Mouse (Mus musculus): ENCODE measurements around the gene Bicc1. TPM values are rescaled to one million over a fixed set of nuclear protein-coding genes. Genes with fewer than 3 reads are reported as not detected.

Bicc1 gene
- polyA plus RNA-seq, 1 experiment from 2014 or later, result 24.2 TPM

- DNase-seq (ENCODE audit: low spot score), result no peak
- no peak overlapping the region for H3K4me2 ChIP-seq (ENCODE audit: low read length)
- 82% methylated on average over 6 of the region's 6 CpGs for WGBS
- no peak overlapping the region for H3K9ac ChIP-seq (ENCODE audit: low read length)
- 0 out of 2 replicates have a peak, but pooled peaks cover 4% of the 10 kb centered on the region for H3K4me1 ChIP-seq (replicated peaks; ENCODE audit: control insufficient read depth, insufficient read depth, low read length)
- ATAC-seq (replicated peaks; ENCODE audit: low FRiP score, low TSS enrichment, low read depth), result no peak
- H3K27ac ChIP-seq (ENCODE audit: low read depth), result no peak overlapping the region
- no peak overlapping the region for H3K4me3 ChIP-seq (ENCODE audit: low read depth, low read length)
- H3K36me3 ChIP-seq (ENCODE audit: control insufficient read depth, insufficient read depth, low read length), result no peaks in the 10 kb centered on the region
- H3K27me3 ChIP-seq (replicated peaks; ENCODE audit: control insufficient read depth, insufficient read depth, low read length), result no peaks in the 10 kb centered on the region
- peaks cover 4% of the 10 kb centered on the region; the same call in 1 of the 2 replicates for H3K9me3 ChIP-seq (ENCODE audit: control insufficient read depth, low read length)
These were observed 19.1 kb downstream of the Bicc1 start for GRCm38 (mm10) chr10:71140281-71140845.

GRCm38 (mm10) chr10:71138852-71139197, 20.7 kb downstream of the Bicc1 start:
- H3K4me2 ChIP-seq (ENCODE audit: low read length), result no peak overlapping the region
- peaks cover 4% of the 10 kb centered on the region; the same call in 1 of the 2 replicates for H3K9me3 ChIP-seq (ENCODE audit: control insufficient read depth, low read length)
- no peaks in the 10 kb centered on the region for H3K27me3 ChIP-seq (replicated peaks; ENCODE audit: control insufficient read depth, insufficient read depth, low read length)
- WGBS, result 83% methylated on average over 2 of the region's 2 CpGs
- no peak overlapping the region for H3K9ac ChIP-seq (ENCODE audit: low read length)
- ATAC-seq (replicated peaks; ENCODE audit: low FRiP score, low TSS enrichment, low read depth) (no peak), DNase-seq (ENCODE audit: low spot score) (no peak)
- H3K36me3 ChIP-seq (ENCODE audit: control insufficient read depth, insufficient read depth, low read length), result no peaks in the 10 kb centered on the region
- no peak overlapping the region for H3K27ac ChIP-seq (ENCODE audit: low read depth)
- H3K4me3 ChIP-seq (ENCODE audit: low read depth, low read length), result no peak overlapping the region
- H3K4me1 ChIP-seq (replicated peaks; ENCODE audit: control insufficient read depth, insufficient read depth, low read length), result 0 out of 2 replicates have a peak, but pooled peaks cover 6% of the 10 kb centered on the region

DNA sequence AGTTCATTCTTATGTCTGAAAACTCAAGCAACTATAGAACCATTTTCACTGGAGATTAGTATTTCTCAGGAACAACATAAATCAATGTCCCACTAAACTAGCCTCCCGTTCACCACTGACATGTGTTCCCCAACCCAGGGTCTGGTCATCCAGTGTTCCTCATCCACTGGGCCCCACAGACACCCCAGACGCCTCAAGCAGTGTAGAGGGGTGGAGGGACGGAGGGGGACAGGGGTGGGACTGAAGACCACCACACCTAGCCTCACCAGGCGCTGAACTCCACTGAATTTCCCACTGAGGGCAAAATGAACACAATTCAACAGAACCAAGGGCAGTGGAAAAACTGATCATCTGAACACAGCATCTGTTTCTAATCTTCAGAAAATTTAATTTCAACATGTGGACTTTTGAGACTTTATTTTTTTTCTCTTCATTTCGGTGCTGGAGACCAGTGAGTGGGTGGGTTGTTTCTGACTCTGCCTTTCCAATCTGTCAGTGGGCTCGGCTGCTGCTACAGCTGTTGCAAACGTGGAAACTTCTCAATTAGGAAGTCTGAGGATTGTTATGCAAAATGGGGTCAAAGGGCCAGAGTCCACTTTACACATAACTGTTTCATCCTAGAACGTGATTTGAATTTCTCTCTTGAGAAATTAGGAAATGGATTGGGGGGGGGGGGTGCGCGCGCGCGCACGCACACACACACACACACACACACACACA, 21.2 kb downstream of the Bicc1 start:
- Histone ChIP-seq H3K36me3 (ENCODE audit: control insufficient read depth, insufficient read depth, low read length) (no peaks in the 10 kb centered on the region), H3K27me3 (replicated peaks; ENCODE audit: control insufficient read depth, insufficient read depth, low read length) (no peaks in the 10 kb centered on the region), H3K4me1 (replicated peaks; ENCODE audit: control insufficient read depth, insufficient read depth, low read length) (0 out of 2 replicates have a peak, but pooled peaks cover 6% of the 10 kb centered on the region), H3K4me2 (ENCODE audit: low read length) (no peak overlapping the region), H3K9me3 (ENCODE audit: control insufficient read depth, low read length) (peaks cover 4% of the 10 kb centered on the region; the same call in 1 of the 2 replicates), H3K27ac (ENCODE audit: low read depth) (no peak overlapping the region), H3K9ac (ENCODE audit: low read length) (no peak overlapping the region), H3K4me3 (ENCODE audit: low read depth, low read length) (no peak overlapping the region)
- WGBS, result 86% methylated on average over 14 of the region's 14 CpGs
- DNase-seq (ENCODE audit: low spot score) (no peak), ATAC-seq (replicated peaks; ENCODE audit: low FRiP score, low TSS enrichment, low read depth) (no peak)

- 0 out of 2 replicates have a peak, but pooled peaks cover 6% of the 10 kb centered on the region for H3K4me1 ChIP-seq (replicated peaks; ENCODE audit: control insufficient read depth, insufficient read depth, low read length)
- no peak overlapping the region for H3K4me2 ChIP-seq (ENCODE audit: low read length)
- no peak overlapping the region for H3K9ac ChIP-seq (ENCODE audit: low read length)
- no peaks in the 10 kb centered on the region for H3K27me3 ChIP-seq (replicated peaks; ENCODE audit: control insufficient read depth, insufficient read depth, low read length)
- 96% methylated on average over 9 of the region's 9 CpGs for WGBS
- H3K27ac ChIP-seq (ENCODE audit: low read depth), result no peak overlapping the region
- no peaks in the 10 kb centered on the region for H3K9me3 ChIP-seq (ENCODE audit: control insufficient read depth, low read length)
- no peak for DNase-seq (ENCODE audit: low spot score)
- no peaks in the 10 kb centered on the region for H3K36me3 ChIP-seq (ENCODE audit: control insufficient read depth, insufficient read depth, low read length)
- H3K4me3 ChIP-seq (ENCODE audit: low read depth, low read length), result no peak overlapping the region
- no peak for ATAC-seq (replicated peaks; ENCODE audit: low FRiP score, low TSS enrichment, low read depth)
These were observed 21.9 kb downstream of the Bicc1 start for GRCm38 (mm10) chr10:71137606-71138005.

DNA sequence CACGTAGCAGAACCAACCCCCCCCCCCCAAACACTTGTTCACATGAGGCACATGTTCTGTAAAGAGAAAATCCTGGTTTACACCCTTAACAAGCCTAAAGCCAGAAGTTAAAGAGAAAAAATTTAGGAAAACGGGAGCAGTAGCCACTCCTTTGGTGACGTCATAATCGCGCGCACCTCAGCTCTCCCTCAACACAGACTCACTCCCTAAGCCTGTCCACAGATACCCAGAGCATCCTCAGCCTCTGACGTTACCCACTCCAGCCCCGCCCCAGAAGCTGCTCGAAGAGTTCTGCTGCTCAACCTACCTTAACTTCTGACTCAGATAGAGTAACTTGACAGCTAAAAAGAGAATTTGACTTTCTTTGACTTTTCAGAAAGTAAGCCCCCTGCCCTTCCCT, 28.2 kb downstream of the Bicc1 start:
- ATAC-seq (replicated peaks; ENCODE audit: low FRiP score, low TSS enrichment, low read depth), result no peak
- Histone ChIP-seq H3K4me1 (replicated peaks; ENCODE audit: control insufficient read depth, insufficient read depth, low read length) (0 out of 2 replicates have a peak, but pooled peaks cover 6% of the 10 kb centered on the region), H3K36me3 (ENCODE audit: control insufficient read depth, insufficient read depth, low read length) (no peaks in the 10 kb centered on the region), H3K4me2 (ENCODE audit: low read length) (no peak overlapping the region), H3K27me3 (replicated peaks; ENCODE audit: control insufficient read depth, insufficient read depth, low read length) (no peaks in the 10 kb centered on the region), H3K9me3 (ENCODE audit: control insufficient read depth, low read length) (no peaks in the 10 kb centered on the region), H3K27ac (ENCODE audit: low read depth) (no peak overlapping the region), H3K9ac (ENCODE audit: low read length) (no peak overlapping the region), H3K4me3 (ENCODE audit: low read depth, low read length) (no peak overlapping the region)
- 74% methylated on average over 9 of the region's 9 CpGs for WGBS
- no peak for DNase-seq (ENCODE audit: low spot score)

DNA sequence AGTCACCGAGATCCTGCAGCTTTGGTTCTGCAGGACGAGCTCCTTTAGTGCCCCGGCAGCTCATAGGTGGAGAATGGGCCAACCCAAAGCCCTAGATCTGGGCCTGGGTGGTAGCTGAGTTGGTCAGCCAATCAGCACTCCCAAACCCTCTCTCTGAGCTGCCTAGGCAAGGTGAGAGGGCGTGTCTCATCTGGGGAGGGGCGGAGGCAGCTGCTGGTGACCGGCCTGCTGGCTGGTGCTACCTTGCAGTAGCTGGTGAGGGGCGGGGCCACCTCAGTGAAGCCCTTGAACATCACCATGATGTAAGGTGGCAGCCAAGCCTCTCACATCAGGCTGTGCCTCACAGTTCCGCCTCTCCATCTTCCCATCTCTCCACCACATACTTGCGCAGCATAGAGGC, 29.2 kb downstream of the Bicc1 start:
- H3K4me1 ChIP-seq (replicated peaks; ENCODE audit: control insufficient read depth, insufficient read depth, low read length), result 0 out of 2 replicates have a peak, but pooled peaks cover 2% of the 10 kb centered on the region
- ATAC-seq (replicated peaks; ENCODE audit: low FRiP score, low TSS enrichment, low read depth), result 0 out of 2 replicates have a peak, but pooled peaks have one; percentile 33
- WGBS, result 58% methylated on average over 9 of the region's 9 CpGs

DNA sequence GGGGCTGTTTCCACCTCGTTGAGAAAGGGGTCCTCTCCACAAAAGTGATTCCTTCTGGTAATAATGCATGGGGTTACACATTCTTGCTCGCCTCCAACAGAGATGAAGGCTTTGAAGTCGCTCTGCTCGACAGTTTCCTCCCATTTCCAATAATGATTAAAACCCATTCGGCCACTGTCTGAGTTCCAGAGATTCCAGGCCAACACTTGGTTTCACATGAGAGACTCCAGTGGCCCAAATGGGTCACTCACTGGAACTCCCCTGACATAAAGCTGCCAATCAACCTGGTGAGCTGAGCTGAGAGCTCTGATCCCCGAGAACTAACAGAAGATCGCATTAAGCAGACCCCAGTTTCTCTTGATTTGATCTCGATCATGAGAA, 31.6 kb downstream of the Bicc1 start:
- no peak overlapping the region for H3K27ac ChIP-seq (ENCODE audit: low read depth)
- H3K4me2 ChIP-seq (ENCODE audit: low read length), result no peak overlapping the region
- no peaks in the 10 kb centered on the region for H3K4me1 ChIP-seq (replicated peaks; ENCODE audit: control insufficient read depth, insufficient read depth, low read length)

More for the DNA sequence above, 29.2 kb downstream of the Bicc1 start:
- Histone ChIP-seq H3K27me3 (replicated peaks; ENCODE audit: control insufficient read depth, insufficient read depth, low read length) (no peaks in the 10 kb centered on the region), H3K4me2 (ENCODE audit: low read length) (no peak overlapping the region), H3K4me3 (ENCODE audit: low read depth, low read length) (no peak overlapping the region), H3K9me3 (ENCODE audit: control insufficient read depth, low read length) (no peaks in the 10 kb centered on the region), H3K36me3 (ENCODE audit: control insufficient read depth, insufficient read depth, low read length) (no peaks in the 10 kb centered on the region), H3K9ac (ENCODE audit: low read length) (no peak overlapping the region), H3K27ac (ENCODE audit: low read depth) (no peak overlapping the region)
- DNase-seq (ENCODE audit: low spot score), result no peak

GRCm38 (mm10) chr10:71127278-71127950, 32.1 kb downstream of the Bicc1 start:
- Histone ChIP-seq H3K27me3 (replicated peaks; ENCODE audit: control insufficient read depth, insufficient read depth, low read length) (no peaks in the 10 kb centered on the region), H3K9me3 (ENCODE audit: control insufficient read depth, low read length) (no peaks in the 10 kb centered on the region), H3K27ac (ENCODE audit: low read depth) (no peak overlapping the region), H3K4me3 (ENCODE audit: low read depth, low read length) (no peak overlapping the region), H3K9ac (ENCODE audit: low read length) (no peak overlapping the region), H3K4me1 (replicated peaks; ENCODE audit: control insufficient read depth, insufficient read depth, low read length) (no peaks in the 10 kb centered on the region), H3K36me3 (ENCODE audit: control insufficient read depth, insufficient read depth, low read length) (no peaks in the 10 kb centered on the region), H3K4me2 (ENCODE audit: low read length) (no peak overlapping the region)
- 62% methylated on average over 13 of the region's 13 CpGs for WGBS
- no peak for DNase-seq (ENCODE audit: low spot score)
- ATAC-seq (replicated peaks; ENCODE audit: low FRiP score, low TSS enrichment, low read depth), result no peak; the same call in 1 of the 2 replicates

More for the DNA sequence above, 31.6 kb downstream of the Bicc1 start:
- no peak overlapping the region for H3K9ac ChIP-seq (ENCODE audit: low read length)
- no peaks in the 10 kb centered on the region for H3K36me3 ChIP-seq (ENCODE audit: control insufficient read depth, insufficient read depth, low read length)
- DNase-seq (ENCODE audit: low spot score) (no peak), ATAC-seq (replicated peaks; ENCODE audit: low FRiP score, low TSS enrichment, low read depth) (no peak; the same call in 1 of the 2 replicates)
- H3K9me3 ChIP-seq (ENCODE audit: control insufficient read depth, low read length), result no peaks in the 10 kb centered on the region
- 42% methylated on average over 8 of the region's 8 CpGs for WGBS
- no peak overlapping the region for H3K4me3 ChIP-seq (ENCODE audit: low read depth, low read length)
- no peaks in the 10 kb centered on the region for H3K27me3 ChIP-seq (replicated peaks; ENCODE audit: control insufficient read depth, insufficient read depth, low read length)
